Mouse (Mus musculus): ENCODE measurements around the gene C530008M17Rik. TPM values are rescaled to one million over a fixed set of nuclear protein-coding genes. Genes with fewer than 3 reads are reported as not detected.

C530008M17Rik gene
- total and polyA plus RNA-seq, 3 experiments, result 3.2 to 10.6 TPM; not detected in 1

GRCm38 (mm10) chr5:76858444-76858843, 202.1 kb downstream of the C530008M17Rik start:
- H3K27me3 ChIP-seq (ENCODE audit: control insufficient read depth in 1 of 2, insufficient read depth in 2 of 2, low read length in 2 of 2), result no peaks in the 10 kb centered on the region
- DNase-seq (ENCODE audit: low read depth, low spot score), result no peak
- TF ChIP-seq USF2 (IDR thresholded peaks at IDR 0.05; ENCODE audit: borderline replicate concordance in 1 of 2, insufficient read depth in 1 of 2, low read depth in 1 of 2, low read length in 2 of 2) (no peak), ZNF384 (IDR thresholded peaks at IDR 0.05; ENCODE audit: low read depth, low read length) (no peak), TBP (IDR thresholded peaks at IDR 0.05; ENCODE audit: low read depth, low read length) (no peak), UBTF (IDR thresholded peaks at IDR 0.05; ENCODE audit: borderline replicate concordance, insufficient read depth, low read depth, low read length) (no peak), E2F4 (IDR thresholded peaks at IDR 0.05; ENCODE audit: borderline replicate concordance, low read depth, low read length) (no peak), USF1 (IDR thresholded peaks at IDR 0.05; ENCODE audit: low read depth, low read length) (no peak), EP300 (IDR thresholded peaks at IDR 0.05; ENCODE audit: low read depth in 1 of 2, low read length in 2 of 2) (no peak), ZMIZ1 (IDR thresholded peaks at IDR 0.05; ENCODE audit: low read depth, low read length) (no peak), ZC3H11A (IDR thresholded peaks at IDR 0.05; ENCODE audit: low read depth, low read length) (no peak), GABPA (IDR thresholded peaks at IDR 0.05; ENCODE audit: low read depth, low read length) (no peak), NELFE (IDR thresholded peaks at IDR 0.05; ENCODE audit: low read depth, low read length) (no peak), KAT2A (conservative IDR thresholded peaks at IDR 0.05; ENCODE audit: low read depth, low read length) (no peak), CTCF (IDR thresholded peaks at IDR 0.05 in 2 of 3, conservative IDR thresholded peaks at IDR 0.05 in 1 of 3; ENCODE audit: control insufficient read depth in 1 of 3, insufficient read depth in 1 of 3, low read depth in 2 of 3, low read length in 3 of 3, poor library complexity in 1 of 3, severe bottlenecking in 1 of 3) (no peak), SMC3 (IDR thresholded peaks at IDR 0.05; ENCODE audit: low read depth, low read length) (no peak)
- no peak overlapping the region for H3K4me3 ChIP-seq (ENCODE audit: control insufficient read depth in 1 of 2, insufficient read depth in 1 of 2, low read depth in 2 of 2, low read length in 2 of 2)
- no peak overlapping the region for H3K27ac ChIP-seq (ENCODE audit: control insufficient read depth, low read depth, low read length)
- no peaks in the 10 kb centered on the region; a peak in 1 of 4 replicates for H3K4me1 ChIP-seq (ENCODE audit: control insufficient read depth in 1 of 2, insufficient read depth in 2 of 2, low read length in 2 of 2)
- no peaks in the 10 kb centered on the region; a peak in 1 of 4 replicates for H3K36me3 ChIP-seq (ENCODE audit: control insufficient read depth in 1 of 2, insufficient read depth in 2 of 2, low read length in 2 of 2)
- no peaks in the 10 kb centered on the region for H3K9me3 ChIP-seq (replicated peaks; ENCODE audit: insufficient read depth, low read length)
- H3K79me2 ChIP-seq (ENCODE audit: control insufficient read depth, insufficient read depth, low read length, poor library complexity), result no peaks in the 10 kb centered on the region
- no peak overlapping the region for H3K9ac ChIP-seq (ENCODE audit: control insufficient read depth, low read depth, low read length, poor library complexity, severe bottlenecking)

GRCm38 (mm10) chr5:76866819-76867218, 210.5 kb downstream of the C530008M17Rik start:
- no peaks in the 10 kb centered on the region for H3K27me3 ChIP-seq (ENCODE audit: control insufficient read depth in 1 of 2, insufficient read depth in 2 of 2, low read length in 2 of 2)
- TF ChIP-seq ELF1 (IDR thresholded peaks at IDR 0.05; ENCODE audit: low read depth, low read length) (no peak), TCF12 (IDR thresholded peaks at IDR 0.05; ENCODE audit: low read depth, low read length) (no peak), TBP (IDR thresholded peaks at IDR 0.05; ENCODE audit: low read depth, low read length) (no peak), RCOR1 (IDR thresholded peaks at IDR 0.05; ENCODE audit: low read depth, low read length) (no peak), UBTF (IDR thresholded peaks at IDR 0.05; ENCODE audit: borderline replicate concordance, insufficient read depth, low read depth, low read length) (no peak), USF2 (IDR thresholded peaks at IDR 0.05; ENCODE audit: borderline replicate concordance in 1 of 2, insufficient read depth in 1 of 2, low read depth in 1 of 2, low read length in 2 of 2) (no peak), MAFK (IDR thresholded peaks at IDR 0.05; ENCODE audit: borderline replicate concordance, low read depth, low read length) (no peak), ZNF384 (IDR thresholded peaks at IDR 0.05; ENCODE audit: low read depth, low read length) (no peak), ZKSCAN1 (IDR thresholded peaks at IDR 0.05; ENCODE audit: low read depth, low read length) (no peak), GABPA (IDR thresholded peaks at IDR 0.05; ENCODE audit: low read depth, low read length) (no peak), EP300 (IDR thresholded peaks at IDR 0.05; ENCODE audit: low read depth in 1 of 2, low read length in 2 of 2) (no peak), MAX (IDR thresholded peaks at IDR 0.05; ENCODE audit: low read length) (no peak), USF1 (IDR thresholded peaks at IDR 0.05; ENCODE audit: low read depth, low read length) (no peak), ZC3H11A (IDR thresholded peaks at IDR 0.05; ENCODE audit: low read depth, low read length) (no peak), NRF1 (IDR thresholded peaks at IDR 0.05; ENCODE audit: insufficient read depth, low read depth, low read length, poor library complexity, severe bottlenecking) (no peak), RAD21 (IDR thresholded peaks at IDR 0.05; ENCODE audit: low read depth, low read length) (no peak), E2F4 (IDR thresholded peaks at IDR 0.05; ENCODE audit: borderline replicate concordance, low read depth, low read length) (no peak), ETS1 (IDR thresholded peaks at IDR 0.05; ENCODE audit: low read depth, low read length) (no peak)
- no peaks in the 10 kb centered on the region for H3K79me2 ChIP-seq (ENCODE audit: control insufficient read depth, insufficient read depth, low read length, poor library complexity)
- H3K36me3 ChIP-seq (ENCODE audit: control insufficient read depth in 1 of 2, insufficient read depth in 2 of 2, low read length in 2 of 2), result no peaks in the 10 kb centered on the region
- H3K4me1 ChIP-seq (ENCODE audit: control insufficient read depth in 1 of 2, insufficient read depth in 2 of 2, low read length in 2 of 2), result no peaks in the 10 kb centered on the region
- DNase-seq (ENCODE audit: low read depth, low spot score), result no peak
- no peak overlapping the region for H3K4me3 ChIP-seq (ENCODE audit: control insufficient read depth in 1 of 2, insufficient read depth in 1 of 2, low read depth in 2 of 2, low read length in 2 of 2)
- H3K9me3 ChIP-seq (replicated peaks; ENCODE audit: insufficient read depth, low read length), result no peaks in the 10 kb centered on the region
- no peak overlapping the region for H3K9ac ChIP-seq (ENCODE audit: control insufficient read depth, low read depth, low read length, poor library complexity, severe bottlenecking)
- no peak overlapping the region for H3K27ac ChIP-seq (ENCODE audit: control insufficient read depth, low read depth, low read length)
